Mouse (Mus musculus) neural tube, embryonic 14.5 days (tissue): ENCODE data around the gene 7420426K07Rik. TPM values are rescaled to one million over a fixed set of nuclear protein-coding genes. Genes with fewer than 3 reads are reported as not detected.

Experiments used
- ATAC-seq: fragments of 200-750 bp; cut with Nextera tagmentation; 2 replicates; pipeline ENCODE4 v1.8.0; 2017; ENCODE audit warnings: low read depth, mild to moderate bottlenecking, moderate TSS enrichment, moderate library complexity
- H3K27ac ChIP-seq: fragments of 300-500 bp; sonication (generic); 2 replicates; pipeline ENCODE4 v1.5.1; 2014; ENCODE audit warnings: low read depth, mild to moderate bottlenecking, control low read depth, low read length, moderate library complexity, mixed read lengths
- H3K27me3 ChIP-seq: fragments of 300-500 bp; sonication (generic); 2 replicates; pipeline ENCODE4 v1.6.1; 2014; ENCODE audit warnings: low read length; ENCODE audit not compliant: control insufficient read depth, insufficient read depth
- H3K36me3 ChIP-seq: fragments of 300-500 bp; sonication (generic); 2 replicates; pipeline ENCODE4 v1.6.1; 2014; ENCODE audit warnings: low read length, mixed read lengths; ENCODE audit not compliant: control insufficient read depth, insufficient read depth
- H3K4me1 ChIP-seq: fragments of 300-500 bp; sonication (generic); 2 replicates; pipeline ENCODE4 v1.6.1; 2014; ENCODE audit warnings: low read length; ENCODE audit not compliant: control insufficient read depth, insufficient read depth
- H3K4me2 ChIP-seq: fragments of 300-500 bp; sonication (generic); 2 replicates; pipeline ENCODE4 v1.6.1; 2014; ENCODE audit warnings: mild to moderate bottlenecking, low read depth, low read length, control low read depth
- H3K4me3 ChIP-seq: fragments of 300-500 bp; sonication (generic); 2 replicates; pipeline ENCODE4 v1.5.1; 2014; ENCODE audit warnings: low read depth, low read length, control low read depth, mixed read lengths
- H3K9ac ChIP-seq: fragments of 300-500 bp; sonication (generic); replicated peaks from 2 replicates; pipeline ENCODE4 v1.6.1; 2014; ENCODE audit warnings: low read depth, mild to moderate bottlenecking, control low read depth, low read length, mixed read lengths
- H3K9me3 ChIP-seq: fragments of 300-500 bp; sonication (generic); 2 replicates; pipeline ENCODE4 v1.6.1; 2016; ENCODE audit warnings: low read length; ENCODE audit not compliant: control insufficient read depth
- WGBS: fragments of 180-500 bp; shearing (Covaris S2); extraction: QIAGEN DNeasy Blood & Tissue Kit; methylation state at CpG from one replicate; pipeline ENCODE4 v1.1.7; 2014; 5-methylcytosine and 5-hydroxymethylcytosine counted together
- polyA plus RNA-seq: library from polyadenylated mRNA; unstranded; fragments of >200 nt; fragmentation: Nextera tagmentation; extraction: Ambion mirVana; gene quantifications from 2 replicates; pipeline ENCODE4 v1.2.1, GENCODE M21; 2014

7420426K07Rik gene
- not detected in 2 replicates for polyA plus RNA-seq

- no peaks in the 10 kb centered on the region for H3K9me3 ChIP-seq
- 96% methylated on average over 2 of the region's 2 CpGs for WGBS
- no peak within 1 kb of the TSS for H3K27ac ChIP-seq
- no peaks in the 10 kb centered on the region for H3K27me3 ChIP-seq
- no peaks in the 10 kb centered on the region for H3K36me3 ChIP-seq
- no peak within 1 kb of the TSS for H3K9ac ChIP-seq
- no peaks in the 10 kb centered on the region for H3K4me1 ChIP-seq
- no peak within 1 kb of the TSS for H3K4me3 ChIP-seq
- no peak within 1 kb of the TSS for H3K4me2 ChIP-seq
- ATAC-seq, result no peak
Measured at GRCm38 (mm10) chr9:98902819-98903218, at the start of gene 7420426K07Rik. TSS of gene 7420426K07Rik (plus strand) at chr9:98903119.

- H3K4me1 ChIP-seq, result no peaks in the 10 kb centered on the region
- WGBS, result 84% methylated on average over 18 of the region's 18 CpGs
- no peak within 1 kb of the TSS for H3K9ac ChIP-seq
- ATAC-seq, result no peak
- no peak within 1 kb of the TSS for H3K4me3 ChIP-seq
- H3K36me3 ChIP-seq, result no peaks in the 10 kb centered on the region
- no peak within 1 kb of the TSS for H3K27ac ChIP-seq
- H3K9me3 ChIP-seq, result no peaks in the 10 kb centered on the region
- H3K4me2 ChIP-seq, result no peak within 1 kb of the TSS
- H3K27me3 ChIP-seq, result no peaks in the 10 kb centered on the region
Measured at GRCm38 (mm10) chr9:98856210-98856609, 46.7 kb upstream of the 7420426K07Rik start, which contains the start of gene Prr23a2. TSS of gene Prr23a2 (plus strand) at chr9:98856494.

- H3K4me3 ChIP-seq, result no peak overlapping the region
- no peak overlapping the region for H3K27ac ChIP-seq
- ATAC-seq, result no peak
- no peaks in the 10 kb centered on the region for H3K27me3 ChIP-seq
- H3K9me3 ChIP-seq, result no peaks in the 10 kb centered on the region
- no peaks in the 10 kb centered on the region for H3K4me1 ChIP-seq
- H3K9ac ChIP-seq, result no peak overlapping the region
- H3K36me3 ChIP-seq, result no peaks in the 10 kb centered on the region
- WGBS, result 74% methylated on average over 3 of the region's 3 CpGs
- no peak overlapping the region for H3K4me2 ChIP-seq
Measured at GRCm38 (mm10) chr9:98863463-98863862, 39.5 kb upstream of the 7420426K07Rik start.

GRCm38 (mm10) chr9:98864571-98864970 is 38.3 kb upstream of the 7420426K07Rik start, which contains the start of gene Prr23a3:
TSS of gene Prr23a3 (plus strand) at chr9:98864767.
- Histone ChIP-seq H3K36me3 (no peaks in the 10 kb centered on the region), H3K27ac (no peak within 1 kb of the TSS), H3K4me2 (no peak within 1 kb of the TSS), H3K4me3 (no peak within 1 kb of the TSS), H3K9me3 (no peaks in the 10 kb centered on the region), H3K4me1 (no peaks in the 10 kb centered on the region), H3K27me3 (no peaks in the 10 kb centered on the region), H3K9ac (no peak within 1 kb of the TSS)
- 56% methylated on average over 22 of the region's 22 CpGs for WGBS
- ATAC-seq, result no peak

GRCm38 (mm10) chr9:98901486-98901885 is 1.4 kb upstream of the 7420426K07Rik start:
- H3K27ac ChIP-seq, result no peak overlapping the region
- no peak overlapping the region for H3K4me2 ChIP-seq
- ATAC-seq, result no peak
- 0 out of 2 replicates have a peak, but pooled peaks cover 3% of the 10 kb centered on the region for H3K9me3 ChIP-seq
- no peak overlapping the region for H3K4me3 ChIP-seq
- H3K4me1 ChIP-seq, result no peaks in the 10 kb centered on the region
- H3K9ac ChIP-seq, result no peak overlapping the region
- no peaks in the 10 kb centered on the region for H3K27me3 ChIP-seq
- no peaks in the 10 kb centered on the region for H3K36me3 ChIP-seq
- 70% methylated on average over 1 of the region's 1 CpGs for WGBS

- ATAC-seq, result no peak
- no peaks in the 10 kb centered on the region for H3K27me3 ChIP-seq
- no peak overlapping the region for H3K4me2 ChIP-seq
- H3K9ac ChIP-seq, result no peak overlapping the region
- no peaks in the 10 kb centered on the region for H3K9me3 ChIP-seq
- 92% methylated on average over 5 of the region's 5 CpGs for WGBS
- no peaks in the 10 kb centered on the region for H3K4me1 ChIP-seq
- H3K36me3 ChIP-seq, result no peaks in the 10 kb centered on the region
- H3K27ac ChIP-seq, result no peak overlapping the region
- H3K4me3 ChIP-seq, result no peak overlapping the region
Measured at GRCm38 (mm10) chr9:98920629-98921523, 18.0 kb downstream of the 7420426K07Rik start.

- Histone ChIP-seq H3K27me3 (no peaks in the 10 kb centered on the region), H3K4me1 (no peaks in the 10 kb centered on the region), H3K27ac (no peak overlapping the region), H3K9ac (no peak overlapping the region), H3K36me3 (no peaks in the 10 kb centered on the region), H3K4me3 (no peak overlapping the region), H3K9me3 (no peaks in the 10 kb centered on the region), H3K4me2 (no peak overlapping the region)
- ATAC-seq, result no peak
- WGBS, result 48% methylated on average over 6 of the region's 6 CpGs
Measured at GRCm38 (mm10) chr9:98923119-98923518, 20.2 kb downstream of the 7420426K07Rik start.

- 75% methylated on average over 6 of the region's 6 CpGs for WGBS
- Histone ChIP-seq H3K27ac (no peak overlapping the region), H3K4me3 (no peak overlapping the region), H3K4me1 (no peaks in the 10 kb centered on the region), H3K9ac (no peak overlapping the region), H3K27me3 (no peaks in the 10 kb centered on the region), H3K9me3 (no peaks in the 10 kb centered on the region), H3K36me3 (no peaks in the 10 kb centered on the region), H3K4me2 (no peak overlapping the region)
- no peak for ATAC-seq
Measured at GRCm38 (mm10) chr9:98924183-98924582, 21.3 kb downstream of the 7420426K07Rik start.

GRCm38 (mm10) chr9:98929496-98929895 is 26.6 kb downstream of the 7420426K07Rik start:
- Histone ChIP-seq H3K27ac (no peak overlapping the region), H3K27me3 (no peaks in the 10 kb centered on the region), H3K4me1 (no peaks in the 10 kb centered on the region), H3K36me3 (no peaks in the 10 kb centered on the region), H3K9ac (no peak overlapping the region), H3K4me3 (no peak overlapping the region), H3K4me2 (no peak overlapping the region), H3K9me3 (no peaks in the 10 kb centered on the region)
- ATAC-seq, result no peak
- WGBS, result 96% methylated on average over 2 of the region's 2 CpGs
